Mouse (Mus musculus) right cerebral cortex, postnatal 4 days (tissue): ENCODE results near the gene Prdm15.
A peak's percentile ranks its signal among the peaks of the same experiment; 100 is the strongest.

ENCODE experiments used
- DNase-seq: peaks from one replicate; pipeline ENCODE4 v3.0.0-alpha.2; 2022

Gene Prdm15

GRCm38 (mm10) chr16:97851741-97852319, at the start of gene Prdm15:
Prdm15 (minus strand) TSS chr16:97851850.
- peak; percentile 91 for DNase-seq

- no peak for DNase-seq
Observed at GRCm38 (mm10) chr16:97897346-97898024, 45.8 kb upstream of the Prdm15 start.

DNA sequence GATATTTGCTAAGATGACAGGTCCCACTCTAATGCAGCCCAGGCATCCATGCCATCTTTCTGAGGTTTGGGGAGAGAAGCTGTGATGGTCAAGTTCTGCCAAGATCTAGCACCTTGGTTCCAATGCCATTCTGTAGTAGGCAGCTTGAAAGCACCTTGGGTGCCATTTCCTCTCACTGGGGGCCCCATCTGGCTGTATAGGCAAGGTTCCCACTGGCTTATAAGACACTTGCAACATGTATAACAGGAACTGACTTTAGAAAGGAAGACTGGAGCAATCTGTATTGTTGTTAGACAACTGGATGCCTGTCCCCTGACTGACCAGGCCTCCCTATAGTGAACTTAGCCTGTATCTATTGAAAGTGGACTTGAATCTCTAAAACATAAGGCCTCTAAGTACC, 36.1 kb upstream of the Prdm15 start:
- DNase-seq: no peak

DNA sequence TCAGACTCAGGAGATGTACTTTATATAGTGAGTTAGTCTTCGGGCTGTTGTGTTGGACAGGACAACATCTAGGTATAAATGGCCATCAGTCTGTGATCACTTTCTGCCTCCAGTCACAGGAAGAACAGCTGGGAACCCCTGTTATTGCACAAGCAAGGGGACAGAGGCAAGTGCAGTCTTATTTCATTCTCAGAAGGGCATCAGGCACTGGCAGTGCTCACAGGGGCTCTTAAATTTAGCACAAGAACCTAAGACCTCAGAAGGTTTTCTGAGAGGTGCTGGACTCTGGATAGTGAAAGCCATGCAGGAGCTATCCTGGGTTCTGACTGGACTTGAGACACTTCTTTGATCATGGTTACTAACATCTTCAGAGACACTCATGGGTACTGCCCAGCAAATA, 32.0 kb upstream of the Prdm15 start:
- no peak for DNase-seq

DNA sequence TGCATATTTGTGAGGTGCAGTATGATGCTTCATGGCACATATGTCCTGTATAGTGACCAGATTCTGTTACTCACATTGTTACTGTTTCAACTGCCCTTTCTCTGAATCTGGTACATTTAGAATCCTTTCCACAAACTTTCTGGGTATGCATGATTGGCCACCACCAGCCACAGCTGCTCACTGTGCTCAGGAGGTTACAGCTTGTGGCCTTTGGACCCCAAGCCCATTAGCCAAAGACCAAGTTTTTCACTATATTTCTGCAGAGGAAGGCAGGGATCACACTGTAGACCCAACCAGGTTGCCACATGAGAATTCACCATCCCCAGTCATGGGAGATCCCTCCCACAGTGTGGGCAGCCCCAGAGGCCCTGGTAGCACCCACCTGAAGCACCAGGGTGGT, 31.2 kb upstream of the Prdm15 start:
- DNase-seq: no peak

- DNase-seq: peak; percentile 51
Observed at GRCm38 (mm10) chr16:97879134-97879533, 27.5 kb upstream of the Prdm15 start.

DNA sequence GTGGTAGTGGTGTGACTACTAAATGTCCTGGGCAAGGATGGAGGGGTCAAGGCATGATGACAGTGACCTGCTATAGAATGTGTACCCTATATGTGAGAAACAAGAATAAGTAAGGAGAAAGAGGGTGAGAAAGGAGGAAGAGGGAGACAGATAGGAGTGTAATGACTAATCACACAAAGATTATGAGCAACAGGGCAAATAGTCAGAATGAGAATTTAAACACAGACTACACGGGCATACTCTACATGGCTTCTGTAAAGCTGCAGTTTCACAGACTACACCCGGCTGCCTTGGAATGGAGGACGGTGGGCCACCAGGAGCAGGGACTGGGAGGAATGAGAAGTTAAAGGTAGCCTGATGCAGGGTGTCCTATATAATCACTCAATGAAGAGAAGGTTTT, 25.9 kb upstream of the Prdm15 start:
- no peak for DNase-seq

- DNase-seq: no peak
Observed at GRCm38 (mm10) chr16:97875101-97875500, 23.5 kb upstream of the Prdm15 start.

GRCm38 (mm10) chr16:97874376-97874775, 22.7 kb upstream of the Prdm15 start:
- no peak for DNase-seq

GRCm38 (mm10) chr16:97872657-97873056, 21.0 kb upstream of the Prdm15 start:
- no peak for DNase-seq

- no peak for DNase-seq
Observed at GRCm38 (mm10) chr16:97869193-97870102, 17.8 kb upstream of the Prdm15 start.

GRCm38 (mm10) chr16:97863932-97864467, 12.3 kb upstream of the Prdm15 start:
- DNase-seq: no peak

GRCm38 (mm10) chr16:97856050-97856449, 4.4 kb upstream of the Prdm15 start:
- DNase-seq: no peak

GRCm38 (mm10) chr16:97851061-97851740, 449 bp downstream of the Prdm15 start:
- DNase-seq: peak; percentile 86

DNA sequence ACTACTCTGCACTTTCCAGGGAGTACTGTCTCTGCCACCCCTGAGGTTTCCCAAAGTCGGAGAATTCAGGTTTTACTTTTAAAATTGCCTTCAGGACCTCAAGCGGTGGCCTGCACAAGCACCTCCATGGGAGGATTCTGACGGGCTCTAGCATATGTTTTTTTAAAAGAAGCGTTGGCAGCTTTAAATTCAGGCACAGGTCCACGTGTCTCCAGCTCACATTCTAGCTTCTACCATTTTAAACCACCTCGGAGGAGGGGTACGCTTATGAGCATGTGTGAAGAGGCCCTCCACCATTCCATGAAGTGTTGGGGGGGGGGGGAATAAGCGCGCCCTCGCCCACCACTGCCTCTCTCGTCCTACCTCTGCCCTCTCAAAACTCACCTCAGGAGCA, 986 bp downstream of the Prdm15 start:
- no peak for DNase-seq

GRCm38 (mm10) chr16:97848832-97849231, 2.8 kb downstream of the Prdm15 start:
- DNase-seq: no peak

- no peak for DNase-seq
Observed at GRCm38 (mm10) chr16:97844967-97845937, 6.4 kb downstream of the Prdm15 start.

DNA sequence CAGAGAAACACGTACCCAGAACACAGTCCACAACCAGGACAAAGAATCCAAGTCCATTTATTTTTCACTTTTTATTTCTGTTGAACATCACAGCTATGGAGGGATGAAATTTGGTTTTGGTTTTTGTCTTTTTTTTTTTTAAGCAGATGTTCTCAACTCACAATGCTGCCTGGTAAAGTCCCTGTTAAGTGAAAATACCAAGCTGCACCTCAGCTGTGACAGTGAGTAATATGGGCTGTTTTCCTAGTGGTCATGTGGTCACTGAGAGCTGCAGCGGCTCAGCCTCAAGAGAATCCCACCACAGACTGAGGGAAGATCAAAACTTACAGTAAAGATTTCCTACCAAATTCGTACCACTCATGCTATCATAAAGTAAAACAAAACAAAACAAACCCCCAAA, 19.5 kb downstream of the Prdm15 start:
- no peak for DNase-seq

GRCm38 (mm10) chr16:97828207-97828606, 23.4 kb downstream of the Prdm15 start:
- DNase-seq: no peak

GRCm38 (mm10) chr16:97823311-97824007, 28.2 kb downstream of the Prdm15 start:
- no peak for DNase-seq

DNA sequence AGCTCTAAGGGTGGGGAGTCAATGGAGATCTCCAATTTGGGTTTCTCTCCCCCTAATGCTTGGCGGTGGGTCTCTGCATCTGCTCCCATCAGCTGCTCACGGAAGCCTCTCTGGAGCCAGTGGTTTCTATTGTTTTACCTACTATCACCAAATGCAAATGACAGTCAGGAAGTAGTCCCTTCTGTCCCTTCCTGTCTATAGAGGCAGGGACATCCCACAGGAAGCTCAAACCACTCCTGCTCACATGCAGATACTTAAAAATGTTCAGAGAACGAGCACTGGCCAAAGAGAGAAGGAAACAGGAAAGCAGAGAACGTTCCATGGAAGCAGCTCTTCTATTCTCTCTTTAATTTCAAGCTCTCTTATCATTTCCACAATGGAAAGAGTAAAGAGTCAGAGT, 32.1 kb downstream of the Prdm15 start:
- DNase-seq: no peak
